Mouse (Mus musculus) liver, postnatal 0 days (tissue): Measurements from ENCODE around the gene Caln1.

Experiments used
- CTCF ChIP-seq: sonication (generic); IDR thresholded peaks from 2 replicates; pipeline ENCODE4 v1.5.1; 2016; ENCODE audit warnings: antibody characterized with exemption, low read depth
- EP300 ChIP-seq: IDR thresholded peaks from 2 replicates; pipeline ENCODE4 v1.6.1; 2016; ENCODE audit warnings: antibody characterized with exemption, low read depth, mild to moderate bottlenecking

DNA sequence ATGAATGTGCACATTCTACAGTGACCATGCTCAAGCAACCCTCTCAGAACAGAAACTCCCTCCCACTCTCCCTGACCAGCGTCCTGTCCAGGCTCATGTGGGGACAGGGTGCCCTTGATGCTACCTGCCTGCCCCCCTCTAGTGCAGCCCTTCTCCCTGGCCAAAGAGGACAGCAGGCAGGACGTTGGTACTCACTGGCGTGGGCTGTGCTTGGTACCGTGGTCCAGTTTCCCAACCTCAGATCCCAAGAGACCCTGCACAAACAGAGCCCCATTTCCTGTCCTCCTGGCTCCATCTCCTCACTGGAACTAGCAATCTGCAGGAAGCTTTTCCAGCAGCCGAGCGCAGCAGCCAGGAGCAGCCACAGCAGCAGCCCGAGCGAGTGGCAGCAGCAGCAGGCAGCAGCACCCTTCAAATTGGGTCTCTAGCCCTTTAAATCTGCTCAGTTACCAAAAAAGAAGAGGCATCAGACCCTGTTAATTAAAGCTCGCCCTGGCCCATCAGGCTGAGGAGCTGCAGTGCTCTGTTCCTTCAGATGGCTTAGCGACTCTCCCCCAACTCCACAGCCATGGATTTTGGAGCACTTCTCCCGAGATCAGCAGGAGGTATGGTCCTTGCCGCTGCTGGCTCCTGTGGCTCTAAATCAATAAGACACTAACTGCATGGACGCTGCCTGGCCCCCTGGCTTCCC is 15.1 kb downstream of the Caln1 start, which contains the start of gene A330070K13Rik:
- no peak for TF ChIP-seq EP300
- TF ChIP-seq CTCF, result no peak
